Comparison of ENCODE assay signal across 14 mouse cellular contexts in the genomic region with DNA sequence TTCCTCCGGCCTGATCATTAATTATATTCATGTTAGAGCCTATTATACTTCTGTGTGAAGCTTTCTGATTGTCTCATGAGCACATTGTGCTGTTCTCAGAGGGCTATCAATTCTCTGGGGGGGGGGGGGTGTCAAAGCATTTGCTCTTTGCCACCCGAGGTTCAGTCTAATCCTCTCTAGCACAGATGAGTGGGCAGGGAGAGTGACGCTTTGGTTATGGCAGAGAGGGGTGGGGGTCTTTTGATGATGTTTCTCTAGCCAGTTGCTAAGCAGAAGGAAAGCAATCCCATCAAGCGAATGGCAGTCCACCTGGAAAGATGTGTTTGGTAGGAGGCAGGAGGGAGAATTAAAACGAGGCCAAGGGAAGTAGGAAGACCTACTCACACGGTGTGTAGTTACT. TPM values are rescaled to one million over a fixed set of nuclear protein-coding genes. Genes with fewer than 3 reads are reported as not detected.
DNase-seq lines count a peak whose midpoint lies in the region; ATAC-seq and TF ChIP-seq lines count a peak whose summit lies in the region.
"Had no signal": no experiment of that assay in that cellular context is flagged by ENCODE, and none has a peak within 500 bp of the region (broad histone marks: within the 10 kb centered on the region; RNA-seq: fewer than 3 reads in every experiment).

No protein-coding gene starts in this region.

- H3K27me3 ChIP-seq in forebrain, embryonic 12.5 days: peaks cover 19% of the 10 kb centered on the region
- no peaks in the 10 kb centered on the region for H3K27me3 ChIP-seq in hindbrain, embryonic 15.5 days
- no peaks in the 10 kb centered on the region for H3K27me3 ChIP-seq in midbrain, embryonic 16.5 days (ENCODE audit: control insufficient read depth, insufficient read depth, low read depth, low read length)
- H3K27me3 ChIP-seq: heart, embryonic 15.5 days had no signal

- no peak for TF ChIP-seq POLR2A in brain, embryonic 14.5 days (IDR thresholded peaks at IDR 0.05; ENCODE audit: borderline replicate concordance, extremely low read depth, insufficient read depth, insufficient read length, poor library complexity, severe bottlenecking)

- DNase-seq in brain, embryonic 14.5 days (ENCODE audit: low read depth): peak; percentile 87
- DNase-seq in cerebellum, adult 11 months: no peak
- DNase-seq in gastrocnemius, postnatal 25 days: no peak
- no peak for DNase-seq in spleen, postnatal 10 days (ENCODE audit: low spot score in 2 of 2)
- DNase-seq: adrenal gland, adult 2 months; cerebellum, adult 9-10 months; thymus, adult 2 months had no signal

- no peaks in the 10 kb centered on the region for H3K9me3 ChIP-seq in forebrain, embryonic 12.5 days
- no peaks in the 10 kb centered on the region for H3K9me3 ChIP-seq in hindbrain, embryonic 15.5 days
- no peaks in the 10 kb centered on the region for H3K9me3 ChIP-seq in midbrain, embryonic 16.5 days (replicated peaks; ENCODE audit: control insufficient read depth, low read length, poor library complexity, severe bottlenecking)
- H3K9me3 ChIP-seq: embryonic facial prominence, embryonic 10.5 days; heart, embryonic 15.5 days; lung, embryonic 15.5 days had no signal

- no peak for TF ChIP-seq CTCF in brain, embryonic 14.5 days (IDR thresholded peaks at IDR 0.05; ENCODE audit: borderline replicate concordance, extremely low read depth, insufficient read depth, insufficient read length)

- WGBS in forebrain, embryonic 12.5 days: 10% methylated on average over 6 of the region's 6 CpGs
- WGBS in hindbrain, embryonic 15.5 days: 10% methylated on average over 6 of the region's 6 CpGs
- WGBS in midbrain, embryonic 16.5 days: 8% methylated on average over 6 of the region's 6 CpGs

- H3K4me1 ChIP-seq in forebrain, embryonic 12.5 days: peaks cover 29% of the 10 kb centered on the region
- peaks cover 28% of the 10 kb centered on the region for H3K4me1 ChIP-seq in hindbrain, embryonic 15.5 days (replicated peaks)
- H3K4me1 ChIP-seq in midbrain, embryonic 16.5 days (ENCODE audit: control insufficient read depth, insufficient read depth, low read length): peaks cover 14% of the 10 kb centered on the region

- peak; percentile 15 for ATAC-seq in forebrain, embryonic 12.5 days (ENCODE audit: low FRiP score)
- ATAC-seq in hindbrain, embryonic 15.5 days (ENCODE audit: low FRiP score, low read depth): no peak
- no peak for ATAC-seq in midbrain, embryonic 16.5 days

- H3K4me2 ChIP-seq in forebrain, embryonic 12.5 days: peak overlapping the region; percentile 29
- H3K4me2 ChIP-seq in hindbrain, embryonic 15.5 days: no peak overlapping the region; the same call in 1 of the 2 replicates
- peak overlapping the region; percentile 10; the same call in 1 of the 2 replicates for H3K4me2 ChIP-seq in midbrain, embryonic 16.5 days (ENCODE audit: low read length)

- no peak overlapping the region for H3K4me3 ChIP-seq in forebrain, embryonic 12.5 days (replicated peaks)
- no peak overlapping the region for H3K4me3 ChIP-seq in hindbrain, embryonic 15.5 days
- H3K4me3 ChIP-seq in midbrain, embryonic 16.5 days (ENCODE audit: low read depth, low read length): no peak overlapping the region
- H3K4me3 ChIP-seq: embryonic facial prominence, embryonic 10.5 days; erythroblast, embryonic 14.5 days; heart, embryonic 15.5 days; lung, embryonic 15.5 days had no signal

- H3K36me3 ChIP-seq in forebrain, embryonic 12.5 days (replicated peaks): no peaks in the 10 kb centered on the region
- H3K36me3 ChIP-seq in hindbrain, embryonic 15.5 days: no peaks in the 10 kb centered on the region
- H3K36me3 ChIP-seq in midbrain, embryonic 16.5 days (ENCODE audit: control insufficient read depth, insufficient read depth, low read length): no peaks in the 10 kb centered on the region
- H3K36me3 ChIP-seq: embryonic facial prominence, embryonic 10.5 days; heart, embryonic 15.5 days; lung, embryonic 15.5 days had no signal

- H3K9ac ChIP-seq in forebrain, embryonic 12.5 days: no peak overlapping the region
- no peak overlapping the region for H3K9ac ChIP-seq in hindbrain, embryonic 15.5 days
- no peak overlapping the region for H3K9ac ChIP-seq in midbrain, embryonic 16.5 days (ENCODE audit: low read depth, low read length)
- H3K9ac ChIP-seq: lung, embryonic 15.5 days had no signal

- peak overlapping the region; percentile 57 for H3K27ac ChIP-seq in forebrain, embryonic 12.5 days
- H3K27ac ChIP-seq in hindbrain, embryonic 15.5 days (replicated peaks): peak overlapping the region; percentile 76
- H3K27ac ChIP-seq in midbrain, embryonic 16.5 days (ENCODE audit: low read length): peak overlapping the region; percentile 72
- H3K27ac ChIP-seq: embryonic facial prominence, embryonic 10.5 days; lung, embryonic 15.5 days had no signal

RNA-seq across cellular contexts. Expression of gene Hectd2, which starts 18.6 kb away (rescaled TPM):
- polyA plus RNA-seq in brain, embryonic 14.5 days (2012; rRNA removed): 15.9 and 17.5 TPM in 2 replicates
- 11.5 TPM in 2 replicates for polyA plus RNA-seq in forebrain, embryonic 12.5 days (2016; fragmentation: Nextera tagmentation; extraction: Ambion mirVana)
- polyA plus RNA-seq in hindbrain, embryonic 15.5 days (2015; fragmentation: Nextera tagmentation; extraction: Ambion mirVana): 11.8 and 13.1 TPM in 2 replicates
- polyA plus RNA-seq in midbrain, embryonic 16.5 days (2015; fragmentation: Nextera tagmentation; extraction: Ambion mirVana): 11.3 and 11.9 TPM in 2 replicates
- 1 to 10 TPM; 2.9 to 4.7 TPM for total RNA-seq in gastrocnemius, postnatal 25 days (2021)
- polyA plus RNA-seq: erythroblast, embryonic 14.5 days had no signal
